Mouse (Mus musculus): ENCODE results near the gene Dnpep.

- TF ChIP-seq CTCF (IDR thresholded peaks at IDR 0.05; ENCODE audit: insufficient read depth, low read depth, low read length) (no peak), POLR2A (IDR thresholded peaks at IDR 0.05; ENCODE audit: insufficient read depth, low read depth, low read length) (no peak)
Measured at GRCm38 (mm10) chr1:75294294-75294693, 23.5 kb downstream of the Dnpep start.
